Mouse (Mus musculus) splenic B cell, adult 2 months (primary cell): Measurements from ENCODE around the gene Med12l.
"Not testable (repeated sequence)": the region's sequence is repeated elsewhere in the genome, so short reads cannot be mapped to it uniquely, and the experiment has no call there.

ENCODE experiments used
- DNase-seq: peaks from one replicate; pipeline ENCODE4 v3.0.0-alpha.2; 2011; ENCODE audit warnings: low read depth, low spot score
- H3K27me3 ChIP-seq: 2 replicates; pipeline ENCODE4 v1.6.1; 2012; ENCODE audit warnings: mild to moderate bottlenecking, low read length, moderate library complexity, mixed read lengths; ENCODE audit not compliant: control insufficient read depth, poor library complexity, insufficient read depth, severe bottlenecking
- H3K36me3 ChIP-seq: 2 replicates; pipeline ENCODE4 v1.6.1; 2012; ENCODE audit warnings: mild to moderate bottlenecking, low read length, moderate library complexity, mixed read lengths; ENCODE audit not compliant: control insufficient read depth, poor library complexity, insufficient read depth, severe bottlenecking

Gene Med12l

DNA sequence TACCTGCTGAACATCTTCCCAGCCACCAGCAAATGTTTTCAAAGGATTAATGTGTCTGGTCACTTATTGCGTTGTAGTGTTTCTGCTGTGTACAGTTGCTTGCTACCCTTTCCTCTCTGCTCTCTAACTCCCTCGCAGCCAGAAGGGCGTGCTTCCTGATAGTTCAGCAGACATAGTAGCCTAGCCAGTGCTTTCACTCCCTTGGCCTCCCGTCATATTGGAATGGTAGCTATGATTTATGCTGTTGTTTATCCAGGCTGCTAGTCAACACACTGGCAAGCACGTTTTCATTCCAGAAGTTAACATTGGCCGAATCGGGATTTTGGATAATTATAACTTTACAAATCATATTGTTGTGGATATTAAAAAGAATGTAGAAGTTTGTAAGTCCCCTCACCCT, 54.5 kb downstream of the Med12l start:
- H3K27me3 ChIP-seq, result no peaks in the 10 kb centered on the region
- H3K36me3 ChIP-seq, result no peaks in the 10 kb centered on the region
- no peak for DNase-seq

DNA sequence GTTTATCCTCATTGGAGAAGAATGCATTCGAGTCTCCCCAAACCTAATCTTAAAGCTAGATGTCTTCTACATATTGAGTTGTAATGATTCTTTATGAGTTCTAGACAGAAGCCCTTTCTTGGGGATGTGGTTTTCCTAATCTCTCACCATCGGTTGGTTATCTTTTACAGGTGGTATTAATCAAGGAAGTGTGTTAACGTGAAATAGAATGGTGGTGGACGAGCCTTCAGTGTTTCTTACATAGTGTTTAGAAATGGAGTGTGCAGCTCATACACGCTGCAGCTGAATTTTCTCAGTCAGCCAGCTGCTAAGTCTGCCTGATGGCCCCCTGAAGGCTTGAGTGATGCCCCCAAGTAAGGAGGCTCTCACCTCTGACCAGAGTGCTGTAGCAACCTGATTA, 56.5 kb downstream of the Med12l start:
- DNase-seq, result no peak
- H3K27me3 ChIP-seq, result no peaks in the 10 kb centered on the region
- no peaks in the 10 kb centered on the region for H3K36me3 ChIP-seq

DNA sequence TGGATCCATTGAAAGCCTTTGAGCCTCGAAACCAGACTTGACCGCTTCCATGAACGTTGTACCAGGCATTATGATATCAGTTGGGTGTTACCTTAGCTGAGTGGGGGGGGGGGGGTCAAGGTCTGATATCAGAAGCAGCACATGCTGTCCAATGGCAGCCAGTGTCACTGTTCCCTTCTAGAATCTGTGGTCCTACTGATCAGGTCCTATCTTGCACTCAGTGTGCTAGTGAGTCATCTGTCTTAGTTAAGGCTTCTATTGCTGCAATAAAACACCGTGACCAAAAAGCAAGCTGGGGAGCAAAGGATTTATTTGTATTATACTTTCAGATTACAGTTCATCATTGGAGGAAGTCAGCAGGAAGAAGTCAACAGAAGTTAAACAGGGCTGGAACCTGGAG, 57.8 kb downstream of the Med12l start:
- no peak for DNase-seq
- H3K36me3 ChIP-seq, result no peaks in the 10 kb centered on the region

DNA sequence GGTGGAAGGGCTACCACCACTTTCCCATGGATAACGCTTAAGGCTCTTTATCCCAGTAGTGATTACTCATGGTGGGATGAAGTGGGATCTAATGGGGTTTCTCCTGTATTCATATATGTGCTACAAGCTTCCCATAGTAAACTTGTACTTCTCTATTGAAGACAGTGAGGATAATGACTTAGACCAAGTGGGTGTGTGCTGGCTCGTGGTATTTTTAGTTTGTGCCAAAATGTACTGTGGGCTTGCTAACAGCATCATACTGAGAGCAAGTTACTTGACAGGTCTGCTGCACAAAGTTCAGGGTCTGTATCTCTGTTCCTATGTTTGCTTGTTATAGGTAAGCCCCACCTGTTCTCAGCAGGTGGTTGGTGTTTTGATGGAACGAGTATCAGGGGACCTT, 60.3 kb downstream of the Med12l start:
- no peak for DNase-seq
- H3K36me3 ChIP-seq, result no peaks in the 10 kb centered on the region

More for the DNA sequence above, 57.8 kb downstream of the Med12l start:
- no peaks in the 10 kb centered on the region for H3K27me3 ChIP-seq

DNA sequence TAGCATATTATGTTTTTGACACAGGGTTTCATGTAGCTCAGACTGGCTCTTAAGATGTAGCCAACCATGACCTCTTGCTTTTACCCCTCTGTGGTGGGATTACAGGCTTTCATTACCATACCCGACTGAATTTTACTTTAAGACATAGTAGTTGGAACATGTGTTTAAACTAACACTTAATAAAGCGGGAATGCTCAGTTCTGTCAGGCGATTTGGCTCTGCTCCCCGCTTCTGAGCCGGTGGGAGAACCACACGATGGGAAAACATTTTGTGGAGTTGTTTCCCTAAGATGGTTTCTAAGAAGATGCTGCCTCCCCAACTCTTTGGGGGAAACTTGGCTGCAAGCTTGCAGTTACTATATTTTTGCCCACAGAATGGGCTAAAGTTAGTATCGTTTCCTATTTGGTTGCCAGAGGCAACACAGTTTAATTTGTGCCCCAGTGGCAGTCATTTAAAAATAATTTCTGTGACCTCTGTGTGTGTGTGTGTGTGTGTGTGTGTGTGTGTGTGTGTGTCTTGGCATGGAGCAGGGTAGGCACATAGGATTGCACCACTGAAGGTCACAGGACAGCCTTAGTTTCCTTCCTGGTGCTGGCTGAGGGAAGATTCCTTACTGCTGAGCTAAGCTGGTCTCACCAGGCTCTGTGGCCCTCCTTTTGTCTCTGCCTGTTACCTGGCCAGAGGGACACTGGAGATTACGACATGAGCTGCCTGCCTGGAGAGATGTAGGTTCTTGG, 61.1 kb downstream of the Med12l start:
- H3K27me3 ChIP-seq, result no peaks in the 10 kb centered on the region
- DNase-seq, result no peak
- H3K36me3 ChIP-seq, result no peaks in the 10 kb centered on the region

More for the DNA sequence above, 60.3 kb downstream of the Med12l start:
- H3K27me3 ChIP-seq, result no peaks in the 10 kb centered on the region

DNA sequence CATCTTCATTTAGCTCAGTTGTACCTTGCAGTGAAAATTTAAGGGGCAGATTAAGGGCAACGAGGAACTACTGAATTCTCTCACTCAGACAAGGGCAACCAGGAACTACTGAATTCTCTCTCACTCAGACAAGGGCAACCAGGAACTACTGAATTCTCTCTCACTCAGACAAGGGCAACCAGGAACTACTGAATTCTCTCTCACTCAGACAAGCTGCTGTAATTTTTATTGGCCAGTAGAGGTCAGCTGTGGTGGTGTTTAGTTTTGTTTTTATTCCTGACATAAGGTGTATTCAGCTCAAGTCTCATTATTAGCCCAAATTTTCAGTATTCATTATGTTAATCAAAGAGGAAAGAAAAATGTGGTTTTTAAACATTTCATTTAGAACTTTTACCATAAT, 63.4 kb downstream of the Med12l start:
- H3K36me3 ChIP-seq, DNase-seq, H3K27me3 ChIP-seq: not testable (repeated sequence)

DNA sequence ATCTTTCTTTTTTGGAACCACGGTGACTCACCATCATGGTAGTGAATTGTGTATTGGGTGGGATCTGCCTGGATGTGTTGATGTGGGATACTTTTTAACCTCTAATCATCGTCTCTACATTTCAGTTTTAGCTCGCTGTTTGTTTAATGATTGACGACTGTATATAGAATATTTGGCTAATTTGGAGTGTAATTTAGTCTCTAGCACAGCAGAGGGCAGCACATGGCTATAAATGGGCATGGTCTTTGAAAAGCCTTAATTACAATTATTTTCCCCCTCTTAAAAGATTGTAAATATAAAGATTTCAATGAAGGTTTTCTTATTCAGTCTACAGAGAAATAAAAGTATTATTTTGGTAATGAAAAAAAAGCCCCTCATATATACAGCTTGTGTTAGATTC, 71.7 kb downstream of the Med12l start:
- Histone ChIP-seq H3K36me3 (no peaks in the 10 kb centered on the region), H3K27me3 (no peaks in the 10 kb centered on the region)
- peak; percentile 64 for DNase-seq

DNA sequence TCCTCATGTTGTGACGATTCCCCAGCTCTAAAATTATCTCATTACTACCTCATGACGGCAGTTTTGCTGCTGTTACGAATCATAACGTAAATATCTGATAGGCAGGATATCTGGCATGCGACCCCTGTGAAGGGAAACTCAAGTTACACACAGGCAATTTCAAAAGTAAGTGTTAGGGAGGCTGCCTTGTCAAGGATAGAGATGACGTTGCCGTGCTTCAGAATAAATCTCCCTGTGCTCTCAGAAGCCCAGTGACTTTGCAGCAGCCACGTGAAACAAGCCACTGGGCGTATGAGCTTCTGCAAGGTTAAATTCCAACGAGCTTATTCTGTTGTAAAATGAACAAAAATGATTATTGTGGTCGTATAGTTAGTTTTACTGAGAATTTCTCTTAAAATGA, 73.0 kb downstream of the Med12l start:
- Histone ChIP-seq H3K36me3 (no peaks in the 10 kb centered on the region), H3K27me3 (no peaks in the 10 kb centered on the region)
- no peak for DNase-seq

DNA sequence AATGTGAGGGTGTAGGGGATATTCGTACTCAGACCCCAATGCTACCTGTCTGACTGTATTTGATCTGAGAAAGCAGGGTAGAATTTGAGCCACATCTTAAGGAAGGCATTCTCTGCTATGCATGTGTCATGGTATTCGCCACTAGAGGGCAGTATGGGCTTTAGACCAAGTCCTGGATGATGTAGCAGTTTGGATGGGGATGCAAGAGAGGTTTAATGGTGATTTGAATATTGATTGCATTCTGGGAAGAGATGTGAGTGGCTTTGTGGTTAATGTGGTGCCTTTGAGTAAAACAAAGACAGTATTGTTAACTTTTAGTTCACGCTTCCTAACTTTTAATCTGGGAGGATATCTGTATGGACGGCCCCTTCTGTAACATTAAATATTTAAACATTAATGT, 73.7 kb downstream of the Med12l start:
- Histone ChIP-seq H3K36me3 (no peaks in the 10 kb centered on the region), H3K27me3 (no peaks in the 10 kb centered on the region)
- DNase-seq, result peak; percentile 90

DNA sequence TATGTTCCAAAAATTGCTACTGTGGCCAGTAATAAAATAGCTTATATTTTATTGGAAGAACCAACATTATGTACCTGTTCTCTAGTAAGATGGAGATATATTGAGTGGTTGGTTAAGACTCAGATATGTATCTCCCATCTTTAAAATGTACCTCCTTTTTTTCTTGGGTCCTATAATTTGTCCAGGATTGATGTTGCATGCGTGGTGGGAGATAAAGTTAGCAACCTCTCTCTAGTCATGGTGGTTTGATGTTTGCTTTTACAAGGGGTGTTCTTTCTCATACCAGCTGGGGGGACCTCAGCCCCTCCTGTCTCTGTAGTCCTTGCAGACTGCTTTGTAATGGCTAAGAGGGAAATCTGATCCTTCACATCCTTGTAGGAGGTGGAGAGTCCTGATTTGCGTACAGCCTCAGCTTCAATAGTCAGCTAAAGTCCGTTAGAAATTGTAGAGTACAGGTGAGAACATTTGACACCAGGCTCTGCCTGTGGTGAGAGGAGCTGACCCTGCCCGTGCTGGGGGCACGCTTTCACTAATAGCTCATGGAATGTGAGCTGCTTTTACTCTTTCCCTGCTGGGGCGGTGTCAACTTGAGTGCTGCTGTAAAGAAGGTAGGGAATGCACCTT, 74.8 kb downstream of the Med12l start:
- Histone ChIP-seq H3K27me3 (no peaks in the 10 kb centered on the region), H3K36me3 (no peaks in the 10 kb centered on the region)
- DNase-seq, result no peak

DNA sequence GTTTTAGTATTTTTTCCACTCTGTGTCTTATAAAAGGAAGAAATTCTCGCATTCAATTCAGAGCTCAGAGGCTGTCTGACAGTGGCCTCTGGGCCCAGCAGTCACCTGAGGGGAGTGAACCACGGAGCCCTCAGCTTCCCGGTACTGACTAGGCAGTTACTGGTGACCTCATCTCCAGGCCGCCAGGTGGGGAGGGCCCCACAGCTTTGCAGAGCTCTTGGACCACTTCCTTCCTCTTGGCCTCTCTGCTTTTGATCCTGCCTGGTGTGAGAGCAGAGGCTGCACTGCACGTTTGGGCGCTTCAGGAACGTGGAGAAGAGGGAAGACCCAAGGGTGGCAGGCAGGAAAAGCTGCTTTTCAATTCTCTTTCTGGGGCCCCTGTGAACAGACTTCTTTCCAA, 75.3 kb downstream of the Med12l start:
- DNase-seq, result peak; percentile 73
- no peaks in the 10 kb centered on the region for H3K27me3 ChIP-seq
- no peaks in the 10 kb centered on the region for H3K36me3 ChIP-seq

DNA sequence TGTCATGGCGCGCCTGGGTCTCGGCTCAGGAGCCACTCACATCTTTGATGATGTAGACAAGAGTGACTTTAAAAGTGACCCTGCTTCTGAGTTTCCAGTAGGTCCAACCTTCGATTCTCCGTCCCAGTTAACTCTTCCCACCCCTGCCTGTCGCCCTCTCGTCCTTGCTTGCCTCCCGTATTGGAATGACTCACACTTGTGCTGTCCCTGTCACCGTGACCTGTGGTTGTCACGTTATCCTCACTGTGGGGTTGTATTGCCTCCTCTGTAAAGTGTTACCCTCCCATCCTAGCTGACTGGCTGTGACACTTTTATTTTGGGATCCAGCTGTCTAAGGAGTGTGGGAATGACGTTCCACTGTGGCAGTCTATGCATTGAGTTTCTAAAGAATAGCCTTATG, 87.1 kb downstream of the Med12l start:
- H3K27me3 ChIP-seq, result no peaks in the 10 kb centered on the region
- DNase-seq, result no peak
- H3K36me3 ChIP-seq, result 0 out of 2 replicates have a peak, but pooled peaks cover 4% of the 10 kb centered on the region

DNA sequence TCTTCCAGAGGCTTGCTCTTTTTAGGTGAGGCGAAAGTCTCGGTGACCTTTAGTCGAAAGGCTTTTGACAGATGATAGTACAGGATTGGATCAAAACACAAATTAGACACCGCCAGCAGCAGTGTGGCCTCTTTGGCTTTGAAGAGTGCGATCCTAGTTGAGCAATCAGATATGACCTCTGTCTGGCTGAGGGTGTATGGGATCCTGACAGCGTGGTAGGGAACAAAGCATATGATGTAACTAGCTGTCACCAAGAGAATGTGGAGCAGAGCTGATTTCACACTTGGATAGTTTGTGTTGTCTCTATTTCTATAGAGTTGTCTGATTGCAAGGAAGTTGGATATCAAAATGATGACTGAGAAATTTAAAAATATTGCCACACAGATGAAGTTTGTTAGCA, 91.8 kb downstream of the Med12l start:
- Histone ChIP-seq H3K36me3 (0 out of 2 replicates have a peak, but pooled peaks cover 4% of the 10 kb centered on the region), H3K27me3 (no peaks in the 10 kb centered on the region)
- DNase-seq, result no peak

DNA sequence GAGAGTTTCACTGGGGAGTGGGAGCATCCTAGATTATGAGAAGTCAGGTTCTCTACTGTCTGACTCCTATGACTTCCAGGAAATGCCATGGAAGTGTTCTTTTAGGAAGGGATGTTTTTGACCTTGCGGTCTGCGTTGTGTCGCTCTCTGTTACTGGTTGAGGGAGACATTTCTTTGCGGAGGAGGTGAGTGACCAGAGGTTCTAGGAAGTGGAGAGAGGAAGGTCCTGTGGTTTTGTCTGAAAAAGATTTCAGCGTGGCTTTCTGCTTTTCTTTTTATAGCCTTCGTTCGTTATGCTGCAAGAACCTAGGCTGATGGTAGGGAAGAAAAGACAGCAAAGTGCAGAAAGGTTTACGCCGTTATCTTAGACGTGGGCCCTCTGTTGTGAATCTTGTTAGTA, 92.9 kb downstream of the Med12l start:
- DNase-seq, result peak; percentile 23

DNA sequence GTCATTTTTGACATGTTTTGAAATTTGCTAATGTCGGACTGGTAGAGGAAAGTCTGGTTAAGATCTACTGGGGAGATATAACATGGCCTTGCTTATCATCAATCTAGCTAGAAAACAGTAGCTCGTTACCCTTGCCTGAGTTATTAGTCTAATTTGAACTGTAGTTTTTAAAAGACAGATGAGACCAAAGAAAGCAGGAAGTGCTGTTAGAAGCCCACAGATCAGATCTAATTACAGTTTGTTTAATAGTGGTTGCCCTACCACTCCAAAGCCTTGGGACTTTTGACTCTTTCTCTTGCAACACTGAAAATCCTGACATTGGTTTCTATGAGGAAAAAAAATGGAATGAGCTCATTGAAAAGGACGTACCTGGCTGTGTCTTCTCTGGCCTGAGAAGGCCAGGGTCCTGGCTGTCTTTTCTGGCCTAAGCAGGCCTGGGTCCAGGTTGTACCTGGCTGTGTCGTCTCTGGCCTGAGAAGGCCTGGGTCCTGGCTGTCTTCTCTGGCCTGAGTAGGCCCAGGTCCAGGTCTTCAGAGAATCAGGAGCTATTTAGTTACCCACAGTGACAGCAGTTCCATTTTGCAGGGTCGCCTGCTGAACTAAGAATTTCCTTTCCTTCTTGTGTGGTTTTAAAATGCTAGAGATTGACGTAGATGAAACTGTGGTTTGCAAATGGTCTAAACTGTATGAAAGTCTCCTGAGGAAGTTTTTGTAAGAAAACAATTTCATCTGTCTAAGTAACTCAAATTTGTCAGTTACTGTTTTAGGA, 95.8 kb downstream of the Med12l start, which contains the start of gene Gpr171:
Gpr171 (minus strand) TSS at position 604 of the 769 bp plus-strand sequence.
- peak; percentile 78 for DNase-seq
- Histone ChIP-seq H3K27me3 (no peaks in the 10 kb centered on the region), H3K36me3 (no peaks in the 10 kb centered on the region)

More for the DNA sequence above, 92.9 kb downstream of the Med12l start:
- Histone ChIP-seq H3K36me3 (0 out of 2 replicates have a peak, but pooled peaks cover 4% of the 10 kb centered on the region), H3K27me3 (no peaks in the 10 kb centered on the region)
